Mouse (Mus musculus) midbrain, embryonic 13.5 days (tissue): ENCODE data around the gene Prss21. TPM values are rescaled to one million over a fixed set of nuclear protein-coding genes. Genes with fewer than 3 reads are reported as not detected.

ENCODE experiments used
- ATAC-seq: fragments of 200-750 bp; cut with Nextera tagmentation; 2 replicates; pipeline ENCODE4 v1.8.0; 2017; ENCODE audit warnings: mild to moderate bottlenecking, moderate TSS enrichment, moderate library complexity
- H3K27ac ChIP-seq: fragments of 300-500 bp; sonication (generic); 2 replicates; pipeline ENCODE4 v1.5.1; 2015; ENCODE audit warnings: inconsistent platforms, mild to moderate bottlenecking, moderate library complexity
- H3K27me3 ChIP-seq: fragments of 300-500 bp; sonication (generic); 2 replicates; pipeline ENCODE4 v1.6.1; 2015; ENCODE audit warnings: mild to moderate bottlenecking, inconsistent platforms
- H3K36me3 ChIP-seq: fragments of 300-500 bp; sonication (generic); 2 replicates; pipeline ENCODE4 v1.6.1; 2015; ENCODE audit warnings: mild to moderate bottlenecking, inconsistent platforms
- H3K4me1 ChIP-seq: fragments of 300-500 bp; sonication (generic); replicated peaks from 2 replicates; pipeline ENCODE4 v1.6.1; 2015; ENCODE audit warnings: inconsistent platforms
- H3K4me2 ChIP-seq: fragments of 300-500 bp; sonication (generic); replicated peaks from 2 replicates; pipeline ENCODE4 v1.6.1; 2015; ENCODE audit warnings: moderate library complexity, mild to moderate bottlenecking, inconsistent platforms
- H3K4me3 ChIP-seq: fragments of 300-500 bp; sonication (generic); replicated peaks from 2 replicates; pipeline ENCODE4 v1.5.1; 2015; ENCODE audit warnings: mild to moderate bottlenecking, inconsistent platforms
- H3K9ac ChIP-seq: fragments of 300-500 bp; sonication (generic); replicated peaks from 2 replicates; pipeline ENCODE4 v1.6.1; 2015; ENCODE audit warnings: mild to moderate bottlenecking, inconsistent platforms
- H3K9me3 ChIP-seq: fragments of 300-500 bp; sonication (generic); 2 replicates; pipeline ENCODE4 v1.6.1; 2016; ENCODE audit warnings: mild to moderate bottlenecking, inconsistent platforms
- WGBS: fragments of 180-500 bp; shearing (Covaris S2); methylation state at CpG from one replicate; pipeline ENCODE4 v1.1.7; 2015; 5-methylcytosine and 5-hydroxymethylcytosine counted together
- polyA plus RNA-seq: library from polyadenylated mRNA; unstranded; fragments of >200 nt; fragmentation: Nextera tagmentation; extraction: Ambion mirVana; gene quantifications from 2 replicates; pipeline ENCODE4 v1.2.1, GENCODE M21; 2015

Prss21 gene
- not detected in 2 replicates for polyA plus RNA-seq

DNA sequence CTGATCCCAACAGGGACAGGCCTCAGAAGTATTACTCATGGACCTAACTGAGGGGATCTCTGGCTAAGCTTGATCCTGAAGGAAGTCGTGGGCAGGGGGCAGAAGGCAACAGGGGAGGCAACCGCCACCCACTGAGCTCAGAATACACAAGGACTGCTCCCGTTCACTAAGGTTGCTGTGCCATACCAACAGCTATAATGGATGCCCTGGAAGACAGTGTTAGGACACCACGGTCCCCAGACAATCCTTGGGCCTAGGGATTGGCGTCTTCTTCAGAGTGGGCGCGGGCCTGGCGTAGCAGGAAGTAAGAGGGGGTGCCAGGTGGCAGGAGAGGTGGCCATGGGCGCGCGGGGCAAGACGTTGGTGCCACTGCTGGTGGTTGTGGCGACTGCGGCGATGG is at the start of gene Prss21:
TSS of gene Prss21 (plus strand) at position 301 of the 400 bp plus-strand sequence.
- no peak for ATAC-seq
- Histone ChIP-seq H3K27ac (no peak within 1 kb of the TSS), H3K9ac (no peak within 1 kb of the TSS), H3K4me2 (no peak within 1 kb of the TSS), H3K4me1 (no peaks in the 10 kb centered on the region), H3K4me3 (no peak within 1 kb of the TSS), H3K27me3 (no peaks in the 10 kb centered on the region), H3K9me3 (no peaks in the 10 kb centered on the region), H3K36me3 (no peaks in the 10 kb centered on the region)
- 81% methylated on average over 15 of the region's 15 CpGs for WGBS

DNA sequence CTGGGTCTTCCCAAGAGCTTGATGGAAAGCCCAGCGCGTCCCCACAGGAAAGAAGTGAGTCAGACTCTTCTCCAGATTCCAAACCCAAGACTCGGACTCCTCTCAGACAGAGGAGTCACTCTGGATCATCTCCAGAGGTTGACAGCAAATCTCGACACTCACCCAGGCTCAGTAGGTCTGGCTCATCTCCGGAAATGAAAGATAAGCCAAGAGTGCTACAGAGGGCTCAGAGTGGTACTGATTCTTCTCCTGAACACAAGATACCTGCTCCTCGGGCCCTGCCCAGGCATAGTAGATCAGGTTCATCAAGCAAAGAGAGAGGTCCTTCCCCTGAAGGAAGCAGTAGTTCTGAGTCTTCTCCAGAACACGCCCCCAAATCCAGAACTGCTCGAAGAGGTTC is 49.3 kb upstream of the Prss21 start:
- H3K9ac ChIP-seq = no peak overlapping the region
- 96% methylated on average over 8 of the region's 8 CpGs for WGBS
- no peak for ATAC-seq

DNA sequence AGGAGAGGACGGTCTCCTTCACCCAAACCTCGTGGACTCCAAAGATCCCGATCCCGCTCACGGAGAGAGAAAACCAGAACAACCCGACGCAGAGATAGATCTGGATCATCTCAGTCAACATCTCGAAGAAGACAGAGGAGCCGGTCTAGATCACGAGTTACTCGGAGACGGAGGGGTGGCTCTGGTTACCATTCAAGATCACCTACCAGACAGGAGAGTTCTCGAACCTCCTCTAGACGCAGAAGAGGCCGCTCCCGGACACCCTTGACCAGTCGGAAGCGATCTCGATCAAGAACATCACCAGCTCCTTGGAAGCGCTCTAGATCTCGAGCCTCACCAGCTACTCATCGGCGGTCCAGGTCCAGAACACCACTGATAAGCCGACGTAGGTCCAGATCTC is 48.6 kb upstream of the Prss21 start:
- no peak overlapping the region for H3K9ac ChIP-seq
- H3K4me2 ChIP-seq = no peak overlapping the region
- 98% methylated on average over 25 of the region's 25 CpGs for WGBS
- no peak for ATAC-seq
- H3K4me3 ChIP-seq = no peak overlapping the region
- H3K9me3 ChIP-seq = peaks cover 8% of the 10 kb centered on the region; the same call in 1 of the 2 replicates
- H3K4me1 ChIP-seq = no peaks in the 10 kb centered on the region
- peaks cover 100% of the 10 kb centered on the region for H3K36me3 ChIP-seq
- H3K27me3 ChIP-seq = no peaks in the 10 kb centered on the region
- no peak overlapping the region for H3K27ac ChIP-seq

More for the DNA sequence above, 49.3 kb upstream of the Prss21 start:
- no peak overlapping the region; the same call in 1 of the 2 replicates for H3K4me3 ChIP-seq
- H3K27me3 ChIP-seq = no peaks in the 10 kb centered on the region
- H3K4me1 ChIP-seq = no peaks in the 10 kb centered on the region
- peaks cover 8% of the 10 kb centered on the region; the same call in 1 of the 2 replicates for H3K9me3 ChIP-seq
- H3K36me3 ChIP-seq = peaks cover 99% of the 10 kb centered on the region
- no peak overlapping the region for H3K27ac ChIP-seq
- no peak overlapping the region for H3K4me2 ChIP-seq

DNA sequence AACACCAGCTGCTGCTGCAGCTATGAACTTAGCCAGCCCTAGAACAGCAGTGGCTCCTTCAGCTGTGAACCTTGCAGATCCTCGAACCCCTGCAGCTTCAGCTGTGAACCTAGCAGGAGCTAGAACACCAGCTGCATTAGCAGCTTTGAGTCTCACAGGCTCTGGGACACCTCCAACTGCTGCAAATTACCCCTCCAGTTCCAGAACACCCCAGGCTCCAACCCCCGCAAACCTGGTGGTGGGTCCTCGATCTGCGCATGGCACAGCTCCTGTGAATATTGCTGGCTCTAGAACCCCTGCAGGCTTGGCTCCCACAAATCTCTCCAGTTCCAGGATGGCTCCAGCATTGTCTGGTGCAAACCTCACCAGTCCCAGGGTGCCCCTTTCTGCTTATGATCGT is 47.1 kb upstream of the Prss21 start:
- Histone ChIP-seq H3K27me3 (no peaks in the 10 kb centered on the region), H3K9ac (no peak overlapping the region), H3K4me1 (no peaks in the 10 kb centered on the region), H3K9me3 (peaks cover 8% of the 10 kb centered on the region; the same call in 1 of the 2 replicates), H3K27ac (no peak overlapping the region), H3K4me2 (no peak overlapping the region), H3K4me3 (no peak overlapping the region), H3K36me3 (peaks cover 100% of the 10 kb centered on the region)
- ATAC-seq = no peak
- WGBS = 98% methylated on average over 5 of the region's 5 CpGs

DNA sequence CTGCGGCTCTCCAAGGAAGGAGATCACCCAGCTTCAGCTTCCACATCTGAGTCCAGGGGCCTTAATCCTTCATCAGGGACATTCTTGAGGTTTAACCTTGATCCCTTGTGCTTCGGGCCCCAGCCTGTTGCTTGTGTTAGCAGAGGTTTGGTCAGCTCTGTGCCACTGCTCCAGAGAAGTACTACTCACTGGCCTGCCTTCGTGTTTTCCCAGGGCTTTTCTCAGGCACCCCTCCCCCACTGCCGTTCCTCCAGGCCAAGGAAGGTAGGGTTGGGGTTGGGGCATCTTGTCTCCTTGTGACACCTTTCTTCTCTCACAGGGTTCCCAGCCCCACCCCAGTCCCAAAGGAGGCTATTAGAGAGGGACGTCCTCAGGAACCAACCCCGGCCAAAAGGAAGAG is 45.8 kb upstream of the Prss21 start:
- no peak overlapping the region for H3K4me2 ChIP-seq
- H3K4me1 ChIP-seq = peaks cover 8% of the 10 kb centered on the region
- H3K9me3 ChIP-seq = peaks cover 8% of the 10 kb centered on the region; the same call in 1 of the 2 replicates
- no peaks in the 10 kb centered on the region for H3K27me3 ChIP-seq
- no peak overlapping the region for H3K4me3 ChIP-seq
- no peak for ATAC-seq
- no peak overlapping the region for H3K9ac ChIP-seq
- peaks cover 99% of the 10 kb centered on the region for H3K36me3 ChIP-seq
- WGBS = 83% methylated on average over 6 of the region's 6 CpGs
- no peak overlapping the region for H3K27ac ChIP-seq

DNA sequence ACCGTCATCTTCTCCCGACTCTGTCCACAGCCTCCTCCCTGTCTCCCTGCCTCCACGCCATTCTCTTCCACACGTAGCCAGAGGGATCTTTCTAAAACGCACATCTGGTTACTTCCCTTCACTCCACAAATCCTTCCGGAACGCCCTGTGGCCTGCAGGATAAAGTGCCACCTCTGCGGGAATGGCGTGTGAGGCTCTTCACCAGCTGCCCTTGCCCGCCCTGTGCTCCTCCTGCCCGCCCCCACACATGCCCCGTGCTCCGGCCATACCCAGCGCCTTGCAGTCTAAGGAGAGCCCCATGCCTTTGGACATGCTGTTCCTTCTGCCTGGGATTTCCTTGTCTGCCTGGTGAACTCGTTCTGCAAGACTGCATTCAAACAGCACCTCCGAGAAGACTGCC is 44.8 kb upstream of the Prss21 start:
- Histone ChIP-seq H3K9ac (no peak overlapping the region), H3K27ac (no peak overlapping the region), H3K9me3 (peaks cover 8% of the 10 kb centered on the region; the same call in 1 of the 2 replicates), H3K36me3 (peaks cover 92% of the 10 kb centered on the region), H3K27me3 (no peaks in the 10 kb centered on the region), H3K4me1 (peaks cover 17% of the 10 kb centered on the region), H3K4me3 (no peak overlapping the region), H3K4me2 (no peak overlapping the region)
- peak; percentile 44; the same call in 1 of the 2 replicates for ATAC-seq
- 85% methylated on average over 16 of the region's 16 CpGs for WGBS

DNA sequence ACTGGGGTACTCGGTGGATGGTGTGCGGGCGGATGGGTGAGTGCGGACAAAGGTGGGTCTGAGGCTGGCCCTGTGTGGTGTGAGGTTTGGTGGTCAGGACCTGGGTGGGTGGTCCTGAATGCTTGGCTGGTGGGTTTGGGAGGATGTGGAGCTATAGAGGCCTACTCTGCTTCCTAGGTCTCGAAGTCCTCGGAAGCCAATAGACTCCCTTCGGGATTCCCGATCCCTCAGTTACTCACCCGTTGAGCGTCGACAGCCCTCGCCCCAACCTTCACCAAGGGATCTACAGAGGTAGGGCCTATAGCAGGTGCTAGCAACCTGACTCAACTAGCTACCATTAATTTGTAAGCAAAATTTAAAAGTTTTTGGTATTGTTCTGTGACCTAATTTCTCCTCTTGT is 44.2 kb upstream of the Prss21 start:
- Histone ChIP-seq H3K9ac (no peak overlapping the region), H3K27ac (no peak overlapping the region), H3K9me3 (peaks cover 5% of the 10 kb centered on the region; the same call in 1 of the 2 replicates), H3K4me1 (peaks cover 20% of the 10 kb centered on the region), H3K27me3 (no peaks in the 10 kb centered on the region), H3K36me3 (peaks cover 86% of the 10 kb centered on the region), H3K4me3 (no peak overlapping the region), H3K4me2 (no peak overlapping the region)
- ATAC-seq = 0 out of 2 replicates have a peak, but pooled peaks have one; percentile 46
- 91% methylated on average over 12 of the region's 12 CpGs for WGBS

DNA sequence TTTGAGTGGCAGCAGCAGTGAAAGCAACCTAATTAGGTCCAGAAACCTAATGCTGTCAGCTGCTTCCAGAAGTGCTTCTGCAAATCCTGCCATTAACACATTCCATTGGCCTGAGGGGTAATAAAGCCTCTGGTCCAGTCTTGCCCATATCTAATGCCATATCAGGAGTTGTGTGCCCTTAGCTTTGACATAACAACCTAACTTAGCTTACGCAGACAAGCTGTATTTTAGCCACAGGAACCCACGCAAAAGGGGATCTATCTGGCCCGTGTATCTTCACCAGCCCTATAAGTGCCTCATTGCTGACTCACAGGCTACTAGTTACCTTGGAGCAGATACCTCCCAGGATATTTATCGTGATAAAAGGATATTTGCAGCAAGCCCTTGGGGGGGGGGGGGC is 42.3 kb upstream of the Prss21 start:
- WGBS = 86% methylated on average over 4 of the region's 4 CpGs
- Histone ChIP-seq H3K9ac (no peak overlapping the region), H3K4me1 (peaks cover 25% of the 10 kb centered on the region), H3K27ac (no peak overlapping the region), H3K4me2 (no peak overlapping the region), H3K9me3 (no peaks in the 10 kb centered on the region), H3K4me3 (no peak overlapping the region), H3K27me3 (no peaks in the 10 kb centered on the region), H3K36me3 (peaks cover 66% of the 10 kb centered on the region)
- ATAC-seq = no peak

DNA sequence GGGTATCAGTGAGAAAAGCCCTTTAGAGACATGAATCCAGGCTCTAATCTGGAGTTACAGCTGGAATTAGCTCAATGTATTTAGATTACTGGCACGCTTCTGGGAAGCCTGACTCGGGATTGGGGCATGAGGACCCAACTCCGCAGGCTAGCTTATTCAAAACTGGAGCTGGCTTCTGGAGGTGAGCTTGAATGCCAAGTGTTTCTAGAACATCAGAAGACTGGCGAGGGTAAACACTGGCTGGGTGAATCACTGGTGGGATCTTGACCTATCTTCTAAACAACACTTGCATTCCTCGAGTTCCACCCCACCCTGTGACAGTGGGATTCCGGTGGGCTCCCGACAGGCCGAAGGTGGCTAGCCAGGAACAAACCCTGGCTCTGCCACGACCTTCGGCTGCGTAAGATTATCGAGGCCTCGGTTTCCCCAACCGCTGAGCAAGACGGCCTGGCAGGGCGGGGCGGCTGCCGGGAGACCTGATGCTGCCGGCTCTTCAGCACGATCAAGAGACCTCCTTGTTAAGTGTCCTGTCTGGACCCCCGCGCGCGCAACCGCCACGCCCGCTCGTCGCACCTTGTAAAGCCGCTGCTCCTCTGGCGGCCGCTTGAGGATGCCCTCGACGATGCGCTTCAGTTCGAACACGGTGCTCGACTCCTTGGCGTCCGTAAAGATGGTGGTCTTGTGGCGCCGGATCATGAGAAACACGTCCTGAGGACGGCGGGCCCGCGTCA is 39.4 kb upstream of the Prss21 start:
- ATAC-seq = peak; percentile 88
- Histone ChIP-seq H3K27ac (peak overlapping the region; percentile 96), H3K27me3 (peaks cover 13% of the 10 kb centered on the region; the same call in 1 of the 2 replicates), H3K9ac (peak overlapping the region; percentile 92), H3K4me1 (peaks cover 25% of the 10 kb centered on the region), H3K4me2 (peak overlapping the region; percentile 75), H3K4me3 (peak overlapping the region; percentile 75), H3K9me3 (no peaks in the 10 kb centered on the region), H3K36me3 (peaks cover 38% of the 10 kb centered on the region)
- WGBS = under 1% methylated on average over 47 of the region's 47 CpGs

DNA sequence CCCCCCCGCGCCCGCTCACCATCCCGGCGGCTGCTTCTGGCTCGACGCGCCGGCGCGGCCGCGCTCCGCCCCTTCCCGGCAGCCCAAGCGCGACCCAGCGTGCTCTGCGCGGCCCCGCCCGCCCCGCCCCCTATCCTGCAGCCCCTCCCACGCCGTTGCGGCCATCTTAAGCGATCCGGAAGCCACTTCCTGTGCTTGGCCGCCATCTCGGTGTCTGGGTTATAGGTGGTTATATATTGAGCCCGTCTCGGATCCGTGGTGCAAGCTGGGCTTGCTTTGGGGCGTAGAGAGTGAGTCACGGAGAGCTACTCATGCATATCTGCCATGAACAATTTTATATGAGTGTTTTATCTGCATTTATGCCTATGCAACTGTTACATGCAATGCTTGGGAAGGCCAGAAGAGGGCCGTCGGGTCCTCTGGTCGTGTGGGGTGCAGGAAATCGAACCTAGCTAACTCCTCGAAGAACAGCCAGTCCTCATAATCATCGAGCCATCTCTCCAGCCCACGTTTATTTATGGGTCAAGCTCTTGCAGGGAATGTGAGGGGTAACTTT is 38.7 kb upstream of the Prss21 start, which contains the start of gene Elob:
TSS of gene Elob (minus strand) at position 73 of the 556 bp plus-strand sequence.
- peak within 1 kb of the TSS; percentile 75 for H3K4me2 ChIP-seq
- peaks cover 25% of the 10 kb centered on the region for H3K4me1 ChIP-seq

DNA sequence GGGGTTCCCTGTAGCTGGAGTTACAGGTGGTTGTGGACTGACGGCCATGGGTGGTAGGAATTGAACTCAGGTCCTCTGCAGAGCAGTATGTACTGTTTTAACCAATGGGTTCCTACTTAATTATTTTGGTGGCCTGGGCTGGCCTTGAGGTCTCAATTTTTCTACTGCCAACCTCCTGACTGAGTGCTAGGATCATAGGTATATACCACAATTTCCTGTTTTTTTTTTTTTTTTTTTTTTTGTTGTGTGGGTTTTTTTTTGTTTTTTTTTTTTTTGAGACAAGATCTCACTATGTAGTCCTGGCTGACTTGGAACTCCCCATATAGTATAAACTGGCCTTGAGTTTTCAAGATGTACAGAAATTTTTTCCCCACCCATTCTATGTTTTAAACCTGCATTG is 36.7 kb upstream of the Prss21 start:
- Histone ChIP-seq H3K4me3 (no peak overlapping the region), H3K4me2 (no peak overlapping the region), H3K36me3 (peaks cover 10% of the 10 kb centered on the region), H3K9ac (no peak overlapping the region), H3K27me3 (peaks cover 27% of the 10 kb centered on the region; the same call in 1 of the 2 replicates), H3K4me1 (peaks cover 29% of the 10 kb centered on the region), H3K27ac (no peak overlapping the region), H3K9me3 (no peaks in the 10 kb centered on the region)
- WGBS = 97% methylated on average over 1 of the region's 1 CpGs
- ATAC-seq = no peak

More for the DNA sequence above, 38.7 kb upstream of the Prss21 start, which contains the start of gene Elob:
- H3K4me3 ChIP-seq = peak within 1 kb of the TSS; percentile 75
- peaks cover 31% of the 10 kb centered on the region for H3K36me3 ChIP-seq
- WGBS = 1% methylated on average over 41 of the region's 42 CpGs
- peak within 1 kb of the TSS; percentile 92 for H3K9ac ChIP-seq
- peak within 1 kb of the TSS; percentile 96 for H3K27ac ChIP-seq
- no peaks in the 10 kb centered on the region for H3K9me3 ChIP-seq
- ATAC-seq = peak; percentile 95
- peaks cover 20% of the 10 kb centered on the region; the same call in 1 of the 2 replicates for H3K27me3 ChIP-seq

DNA sequence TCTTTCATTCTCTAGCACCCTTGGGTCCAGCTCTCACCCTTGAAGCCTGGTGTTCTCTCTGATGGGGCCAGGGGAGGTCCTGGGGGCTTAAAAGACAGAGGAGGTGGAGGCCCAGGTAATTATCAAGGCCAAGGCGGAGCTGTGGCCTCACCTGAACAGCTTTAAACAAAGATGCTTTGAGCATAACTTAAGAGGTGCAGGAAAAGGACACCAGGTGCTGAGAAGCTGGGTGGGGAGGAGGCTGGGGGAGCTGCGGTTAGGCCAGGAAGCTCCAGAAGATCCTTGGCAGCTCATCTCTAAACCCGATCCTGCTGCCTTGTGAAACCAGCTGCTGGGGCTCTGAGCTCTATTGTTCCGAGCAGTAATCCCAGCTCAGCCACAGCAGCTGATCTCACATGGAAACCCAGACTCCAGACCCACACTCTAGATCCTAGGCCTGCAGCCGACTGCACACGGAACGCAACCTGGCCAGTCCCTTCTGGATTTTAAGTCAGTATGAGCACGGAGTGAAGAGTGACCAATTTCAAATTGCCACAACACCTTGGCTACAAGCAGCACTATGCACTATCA is 31.8 kb upstream of the Prss21 start, which contains the start of gene Prss33:
TSS of gene Prss33 (minus strand) at position 51 of the 570 bp plus-strand sequence.
- H3K4me2 ChIP-seq = no peak within 1 kb of the TSS
- peaks cover 27% of the 10 kb centered on the region; the same call in 1 of the 2 replicates for H3K27me3 ChIP-seq
- H3K4me3 ChIP-seq = no peak within 1 kb of the TSS
- H3K36me3 ChIP-seq = no peaks in the 10 kb centered on the region
- WGBS = 44% methylated on average over 8 of the region's 8 CpGs
- no peak within 1 kb of the TSS; the same call in 1 of the 2 replicates for H3K9ac ChIP-seq
- peaks cover 5% of the 10 kb centered on the region; the same call in 1 of the 2 replicates for H3K4me1 ChIP-seq
- peak; percentile 44 for ATAC-seq
- H3K27ac ChIP-seq = no peak within 1 kb of the TSS
- no peaks in the 10 kb centered on the region for H3K9me3 ChIP-seq
